Mouse (Mus musculus) neural tube, embryonic 11.5 days (tissue): ENCODE measurements around the gene AC134908.4. TPM values are rescaled to one million over a fixed set of nuclear protein-coding genes. Genes with fewer than 3 reads are reported as not detected.

ENCODE experiments used
- ATAC-seq: fragments of 200-750 bp; cut with Nextera tagmentation; 2 replicates; pipeline ENCODE4 v1.8.0; 2017; ENCODE audit warnings: moderate number of reproducible peaks, mild to moderate bottlenecking, moderate TSS enrichment, moderate library complexity; ENCODE audit not compliant: insufficient read depth, low FRiP score, low TSS enrichment
- DNase-seq: peaks from one replicate; pipeline ENCODE4 v3.0.0-alpha.2; 2015; ENCODE audit warnings: low spot score
- H3K27ac ChIP-seq: fragments of 300-500 bp; sonication (generic); 2 replicates; pipeline ENCODE4 v1.5.1; 2014; ENCODE audit warnings: low read depth, mild to moderate bottlenecking, low read length
- H3K27me3 ChIP-seq: fragments of 300-500 bp; sonication (generic); 2 replicates; pipeline ENCODE4 v1.6.1; 2014; ENCODE audit warnings: mild to moderate bottlenecking, low read length, mixed read lengths; ENCODE audit not compliant: control insufficient read depth, insufficient read depth
- H3K36me3 ChIP-seq: fragments of 300-500 bp; sonication (generic); 2 replicates; pipeline ENCODE4 v1.6.1; 2014; ENCODE audit warnings: mild to moderate bottlenecking, low read length, moderate library complexity, mixed read lengths; ENCODE audit not compliant: control insufficient read depth, insufficient read depth
- H3K4me1 ChIP-seq: fragments of 300-500 bp; sonication (generic); 2 replicates; pipeline ENCODE4 v1.6.1; 2014; ENCODE audit warnings: low read length, mixed read lengths; ENCODE audit not compliant: control insufficient read depth, insufficient read depth
- H3K4me2 ChIP-seq: fragments of 300-500 bp; sonication (generic); 2 replicates; pipeline ENCODE4 v1.6.1; 2014; ENCODE audit warnings: low read depth, mild to moderate bottlenecking, moderate library complexity
- H3K4me3 ChIP-seq: fragments of 300-500 bp; sonication (generic); 2 replicates; pipeline ENCODE4 v1.5.1; 2014; ENCODE audit warnings: low read depth, low read length
- H3K9ac ChIP-seq: fragments of 300-500 bp; sonication (generic); 2 replicates; pipeline ENCODE4 v1.6.1; 2014; ENCODE audit warnings: mild to moderate bottlenecking, low read length
- H3K9me3 ChIP-seq: fragments of 300-500 bp; sonication (generic); 2 replicates; pipeline ENCODE4 v1.6.1; 2016; ENCODE audit warnings: low read length; ENCODE audit not compliant: control insufficient read depth
- WGBS: fragments of 180-500 bp; shearing (Covaris S2); extraction: QIAGEN DNeasy Blood & Tissue Kit; methylation state at CpG from one replicate; pipeline ENCODE4 v1.1.7; 2014; 5-methylcytosine and 5-hydroxymethylcytosine counted together
- polyA plus RNA-seq: library from polyadenylated mRNA; unstranded; fragments of >200 nt; fragmentation: Nextera tagmentation; extraction: Ambion mirVana; gene quantifications from 2 replicates; pipeline ENCODE4 v1.2.1, GENCODE M21; 2014

AC134908.4 gene
- polyA plus RNA-seq, 1 experiment from 2014 or later, result 0.78 TPM

DNA sequence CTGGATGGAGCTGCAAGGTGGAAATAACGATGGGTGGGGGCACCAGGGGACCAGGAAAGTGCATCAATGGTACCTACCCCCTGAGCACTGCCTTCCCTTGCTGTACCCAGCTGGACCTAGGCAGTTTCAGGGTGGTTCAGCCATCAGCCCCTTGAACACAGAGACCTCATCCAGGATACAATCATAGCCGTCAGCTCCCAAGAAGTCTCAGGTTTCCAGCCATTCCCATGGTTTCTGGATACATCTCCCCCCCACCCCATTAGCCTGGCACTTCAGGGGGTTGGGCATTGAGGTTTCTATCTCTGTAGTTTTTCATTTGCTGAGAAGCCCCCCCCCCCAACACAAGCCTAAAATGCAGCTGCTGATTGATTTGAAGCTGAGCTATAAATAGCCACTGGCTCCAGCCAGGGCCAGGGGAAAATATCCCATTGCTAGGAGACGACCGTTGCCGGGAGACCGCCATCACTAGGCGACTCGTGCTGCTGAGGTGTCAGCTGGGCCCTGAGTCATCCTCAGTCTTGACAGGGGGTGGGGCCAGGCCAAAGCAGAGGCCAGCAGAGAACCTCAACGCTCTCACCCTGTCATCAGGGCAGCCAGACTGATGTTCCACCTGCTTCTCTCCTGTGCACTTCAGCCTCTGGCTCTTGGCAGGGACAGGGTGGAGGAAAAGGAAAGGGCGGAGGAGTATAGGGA lies 7.5 kb upstream of the AC134908.4 start:
- H3K4me2 ChIP-seq, result peak overlapping the region; percentile 14
- ATAC-seq, result peak; percentile 89
- H3K4me3 ChIP-seq, result no peak overlapping the region
- peak; percentile 90 for DNase-seq
- peak overlapping the region; percentile 3; the same call in 1 of the 2 replicates for H3K9ac ChIP-seq
- H3K27me3 ChIP-seq, result no peaks in the 10 kb centered on the region
- WGBS, result 12% methylated on average over 10 of the region's 10 CpGs
- no peaks in the 10 kb centered on the region for H3K36me3 ChIP-seq
- peak overlapping the region; percentile 76 for H3K27ac ChIP-seq
- H3K9me3 ChIP-seq, result no peaks in the 10 kb centered on the region
- peaks cover 11% of the 10 kb centered on the region for H3K4me1 ChIP-seq

DNA sequence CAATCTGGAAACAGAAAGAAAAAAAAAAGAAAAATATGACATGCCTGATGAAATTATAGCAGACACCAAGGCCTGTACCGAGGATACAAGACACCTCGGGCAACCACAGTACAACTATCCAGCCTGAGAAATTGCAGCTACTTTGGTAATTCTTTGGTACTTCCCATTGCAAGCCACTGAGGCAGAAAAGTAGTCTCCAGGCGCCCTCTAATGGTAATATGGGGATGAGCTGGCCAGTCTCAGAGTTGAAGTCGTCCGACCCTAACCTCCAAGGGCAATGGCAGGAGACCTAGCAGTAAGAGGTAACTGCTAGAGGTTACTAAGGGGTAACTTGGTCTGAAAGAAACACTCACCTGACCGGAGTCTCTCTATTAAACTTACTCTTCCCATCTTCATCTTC lies 5.6 kb upstream of the AC134908.4 start:
- 8% methylated on average over 6 of the region's 6 CpGs for WGBS
- no peak for ATAC-seq

DNA sequence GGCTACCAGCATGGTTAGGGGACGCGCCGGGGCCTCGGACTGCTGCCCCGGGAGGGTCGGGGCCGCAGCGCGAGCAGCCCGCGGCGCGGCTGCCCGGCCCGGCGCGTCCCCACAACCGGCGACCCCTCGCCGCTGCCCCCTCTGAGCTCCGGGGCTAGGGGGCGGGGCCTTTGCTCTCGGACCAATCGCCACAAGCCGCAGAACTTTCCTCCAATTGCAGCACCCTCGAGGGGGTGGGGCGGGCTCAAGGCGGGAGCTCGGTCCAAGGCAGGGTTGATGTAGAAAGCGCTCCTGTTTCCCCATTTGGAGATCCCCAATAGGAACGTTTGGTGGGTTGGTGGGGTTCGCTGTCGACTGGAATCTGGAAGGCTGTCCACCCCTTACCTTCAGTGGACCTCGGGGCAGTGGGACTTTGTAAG lies 1.5 kb upstream of the AC134908.4 start, which contains the start of gene Metrn:
Gene Metrn (minus strand): TSS at position 186 of the 419 bp plus-strand sequence.
- no peaks in the 10 kb centered on the region for H3K9me3 ChIP-seq
- ATAC-seq (peak; percentile 64), DNase-seq (peak; percentile 92)
- 0 out of 2 replicates have a peak, but pooled peaks cover 2% of the 10 kb centered on the region for H3K36me3 ChIP-seq
- no peaks in the 10 kb centered on the region for H3K27me3 ChIP-seq
- H3K9ac ChIP-seq, result peak within 1 kb of the TSS; percentile 84
- peak within 1 kb of the TSS; percentile 88 for H3K27ac ChIP-seq
- H3K4me1 ChIP-seq, result peaks cover 41% of the 10 kb centered on the region
- under 1% methylated on average over 34 of the region's 35 CpGs for WGBS
- H3K4me3 ChIP-seq, result peak within 1 kb of the TSS; percentile 83
- peak within 1 kb of the TSS; percentile 96 for H3K4me2 ChIP-seq

More for the DNA sequence above, 5.6 kb upstream of the AC134908.4 start:
- H3K36me3 ChIP-seq, result no peaks in the 10 kb centered on the region
- peaks cover 19% of the 10 kb centered on the region for H3K4me1 ChIP-seq
- no peak overlapping the region for H3K4me2 ChIP-seq
- peak; percentile 74 for DNase-seq
- no peaks in the 10 kb centered on the region for H3K9me3 ChIP-seq
- no peak overlapping the region for H3K4me3 ChIP-seq
- H3K27me3 ChIP-seq, result no peaks in the 10 kb centered on the region
- no peak overlapping the region for H3K27ac ChIP-seq
- no peak overlapping the region for H3K9ac ChIP-seq

DNA sequence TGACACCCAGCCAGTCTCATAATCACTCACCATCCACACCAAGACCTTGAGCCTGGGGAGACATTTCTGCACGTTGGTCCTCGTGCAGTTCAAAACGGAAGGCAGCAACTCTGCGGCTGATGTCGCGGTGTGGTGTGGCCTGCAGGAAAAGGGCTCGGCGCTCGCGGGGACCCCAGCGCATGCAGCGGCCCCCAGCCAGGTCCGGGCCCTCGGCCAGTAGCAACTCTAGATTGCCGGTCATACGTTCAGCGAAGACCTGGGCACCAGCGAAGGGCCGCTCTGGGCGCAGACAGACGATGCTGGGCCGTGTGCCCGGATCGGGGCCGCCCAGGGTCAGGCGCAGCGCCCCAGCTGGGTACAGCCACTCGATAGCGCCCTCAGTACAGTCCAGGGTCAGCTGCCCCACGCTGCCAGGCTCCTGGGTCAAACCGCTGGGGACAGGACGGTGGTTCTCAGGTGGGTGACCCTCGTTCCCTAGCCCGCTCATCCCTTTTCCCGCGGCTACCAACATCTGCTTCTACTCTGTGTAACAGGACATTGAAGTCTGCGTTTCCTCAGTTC lies 832 bp upstream of the AC134908.4 start:
- no peak for ATAC-seq
- no peak for DNase-seq
- under 1% methylated on average over 37 of the region's 37 CpGs for WGBS

DNA sequence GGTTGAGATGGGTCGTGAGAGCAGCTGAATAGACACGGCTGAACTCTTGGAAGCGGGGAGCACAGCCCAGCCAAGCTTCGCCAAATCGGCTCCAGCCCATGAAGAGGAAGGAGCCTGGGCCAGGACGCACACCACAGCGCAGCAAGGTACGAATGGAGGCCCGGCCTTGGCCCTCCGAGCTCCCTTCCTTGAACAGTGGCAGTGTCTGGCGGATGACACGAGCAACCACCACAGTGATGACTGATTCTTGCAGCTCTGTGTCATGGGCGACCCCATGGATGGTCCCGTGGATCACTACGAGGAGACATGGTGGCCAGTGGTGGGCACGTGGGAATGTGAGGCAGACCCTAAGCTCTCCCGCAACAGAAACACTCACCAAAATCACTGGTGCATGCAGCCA lies 461 bp downstream of the AC134908.4 start:
- Histone ChIP-seq H3K4me2 (peak overlapping the region; percentile 96), H3K4me1 (peaks cover 45% of the 10 kb centered on the region), H3K4me3 (peak overlapping the region; percentile 83), H3K9me3 (no peaks in the 10 kb centered on the region), H3K27me3 (no peaks in the 10 kb centered on the region), H3K36me3 (0 out of 2 replicates have a peak, but pooled peaks cover 2% of the 10 kb centered on the region), H3K9ac (peak overlapping the region; percentile 84), H3K27ac (peak overlapping the region; percentile 88)
- no peak for DNase-seq
- 61% methylated on average over 17 of the region's 17 CpGs for WGBS
- ATAC-seq, result no peak

More for the DNA sequence above, 832 bp upstream of the AC134908.4 start:
- peak overlapping the region; percentile 88 for H3K27ac ChIP-seq
- H3K36me3 ChIP-seq, result 0 out of 2 replicates have a peak, but pooled peaks cover 2% of the 10 kb centered on the region
- H3K4me3 ChIP-seq, result peak overlapping the region; percentile 83
- peaks cover 43% of the 10 kb centered on the region for H3K4me1 ChIP-seq
- H3K9me3 ChIP-seq, result no peaks in the 10 kb centered on the region
- H3K9ac ChIP-seq, result peak overlapping the region; percentile 84
- peak overlapping the region; percentile 96 for H3K4me2 ChIP-seq
- no peaks in the 10 kb centered on the region for H3K27me3 ChIP-seq

DNA sequence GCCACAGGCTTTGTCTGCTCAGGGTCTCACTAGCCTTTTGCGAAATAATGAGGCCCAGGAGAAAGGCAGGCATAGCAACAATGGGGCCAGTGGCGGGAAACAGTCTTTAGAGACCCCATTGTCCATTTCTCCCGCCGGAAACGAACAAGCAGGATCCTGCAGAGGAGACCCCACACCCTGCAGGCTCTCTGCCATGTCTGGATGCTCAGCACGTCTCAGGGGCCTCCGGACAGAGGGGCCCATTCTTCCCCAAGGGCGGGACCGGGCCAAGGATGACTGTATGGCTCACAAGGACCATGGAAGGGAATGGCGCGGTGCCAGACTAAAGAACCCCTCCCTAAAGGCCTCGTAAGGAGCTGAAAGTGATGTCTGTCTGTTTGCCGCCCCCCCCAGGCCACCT lies 1.3 kb downstream of the AC134908.4 start:
- Histone ChIP-seq H3K27ac (peak overlapping the region; percentile 88), H3K27me3 (no peaks in the 10 kb centered on the region), H3K4me3 (peak overlapping the region; percentile 83), H3K36me3 (0 out of 2 replicates have a peak, but pooled peaks cover 2% of the 10 kb centered on the region), H3K9ac (peak overlapping the region; percentile 84), H3K4me2 (peak overlapping the region; percentile 96), H3K4me1 (peaks cover 45% of the 10 kb centered on the region), H3K9me3 (no peaks in the 10 kb centered on the region)
- ATAC-seq (peak; percentile 60), DNase-seq (peak; percentile 68)
- 46% methylated on average over 13 of the region's 13 CpGs for WGBS

DNA sequence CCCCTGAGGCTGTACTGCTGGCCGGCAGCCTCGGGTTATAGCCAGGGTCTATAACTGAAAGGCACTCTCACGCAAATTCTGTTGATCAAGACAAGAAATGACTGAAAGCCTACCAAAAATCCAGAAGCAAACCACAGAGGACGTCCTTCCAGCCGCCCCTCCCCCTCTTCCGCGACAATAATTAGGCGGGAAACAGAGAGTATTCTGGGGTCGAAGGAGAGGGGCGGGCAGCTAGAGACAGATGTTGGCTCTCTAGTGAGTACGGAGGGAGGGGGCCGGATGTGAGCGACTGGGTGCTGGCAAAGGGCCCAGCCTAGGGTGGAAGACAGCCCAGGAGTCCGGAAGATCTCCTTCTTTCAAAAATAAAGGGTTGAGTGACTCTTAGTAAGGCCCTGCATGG lies 2.8 kb downstream of the AC134908.4 start, which contains the start of gene Fam173a:
Gene Fam173a (minus strand): TSS at position 287 of the 400 bp plus-strand sequence.
- H3K27me3 ChIP-seq, result no peaks in the 10 kb centered on the region
- peak within 1 kb of the TSS; percentile 83 for H3K4me3 ChIP-seq
- peak within 1 kb of the TSS; percentile 88 for H3K27ac ChIP-seq
- peaks cover 44% of the 10 kb centered on the region for H3K4me1 ChIP-seq
- H3K36me3 ChIP-seq, result 0 out of 2 replicates have a peak, but pooled peaks cover 2% of the 10 kb centered on the region
- no peaks in the 10 kb centered on the region for H3K9me3 ChIP-seq
- peak; percentile 72 for DNase-seq
- ATAC-seq, result no peak
- peak within 1 kb of the TSS; percentile 84 for H3K9ac ChIP-seq
- H3K4me2 ChIP-seq, result peak within 1 kb of the TSS; percentile 96
- under 1% methylated on average over 13 of the region's 14 CpGs for WGBS

DNA sequence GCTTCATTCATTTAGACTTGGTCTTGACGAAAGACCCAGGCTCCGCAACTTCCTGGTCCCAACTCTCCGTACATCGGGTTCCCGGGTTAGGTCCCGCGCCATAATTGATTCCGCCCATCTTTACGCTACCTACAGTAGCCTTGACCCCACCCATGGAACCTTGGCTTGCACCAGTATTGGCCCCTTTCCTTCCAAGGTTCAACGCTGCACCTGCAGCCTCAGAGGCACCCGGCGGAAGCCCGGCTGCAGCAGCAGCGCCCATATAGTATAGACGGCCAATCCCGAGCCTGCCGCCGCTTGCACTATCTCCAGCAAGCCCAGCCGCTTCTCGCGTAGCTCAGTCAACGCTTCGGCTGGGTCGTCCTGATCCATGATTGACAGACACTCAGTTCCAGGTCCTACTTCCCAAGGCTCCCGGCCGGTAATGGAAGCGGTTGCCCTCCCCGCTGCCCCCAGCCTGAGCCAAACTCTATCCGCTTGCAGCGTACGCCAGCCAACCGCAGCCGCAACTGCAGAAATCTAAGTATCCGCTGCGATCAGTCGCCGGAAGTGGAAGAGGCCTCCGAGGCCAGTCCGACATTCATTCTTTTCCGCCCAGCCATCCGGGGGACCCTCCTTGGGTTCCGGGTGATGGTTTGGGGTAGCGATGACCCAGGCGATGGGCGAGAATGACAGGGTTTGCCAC lies 3.5 kb downstream of the AC134908.4 start:
- 0 out of 2 replicates have a peak, but pooled peaks cover 2% of the 10 kb centered on the region for H3K36me3 ChIP-seq
- under 1% methylated on average over 45 of the region's 45 CpGs for WGBS
- H3K4me1 ChIP-seq, result peaks cover 40% of the 10 kb centered on the region
- H3K27ac ChIP-seq, result peak overlapping the region; percentile 88
- DNase-seq, result peak; percentile 88
- no peaks in the 10 kb centered on the region for H3K27me3 ChIP-seq
- peak overlapping the region; percentile 96 for H3K4me2 ChIP-seq
- H3K9ac ChIP-seq, result peak overlapping the region; percentile 75
- peak; percentile 29; the same call in 1 of the 2 replicates for ATAC-seq
- H3K4me3 ChIP-seq, result peak overlapping the region; percentile 56
- H3K9me3 ChIP-seq, result no peaks in the 10 kb centered on the region
